Mouse (Mus musculus): Measurements from ENCODE around the gene Fuca1.

DNA sequence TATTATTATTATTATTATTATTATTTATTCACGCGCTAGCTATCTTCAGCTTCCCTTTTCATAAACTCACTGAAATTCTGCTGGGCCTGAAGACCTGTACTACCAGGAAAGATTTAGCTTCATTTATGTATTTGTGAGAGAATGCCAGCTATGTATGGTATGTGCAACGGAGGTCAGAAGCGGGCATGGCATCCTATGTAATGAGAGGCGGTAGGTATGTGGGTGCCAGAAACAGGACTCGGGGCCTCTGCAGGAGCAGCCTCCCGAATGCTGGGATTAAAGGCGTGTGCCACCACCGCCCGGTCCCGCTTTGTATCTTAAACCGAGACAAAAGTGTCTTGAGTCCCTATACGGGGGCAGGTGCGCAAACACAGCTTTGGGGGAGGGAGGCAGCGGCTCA is 42.4 kb downstream of the Fuca1 start:
- TF ChIP-seq ZKSCAN1 (IDR thresholded peaks at IDR 0.05; ENCODE audit: borderline replicate concordance, low read depth, low read length) (no peak), MAX (IDR thresholded peaks at IDR 0.05; ENCODE audit: low read length) (no peak), POLR2A (IDR thresholded peaks at IDR 0.05; ENCODE audit: low read depth, low read length) (no peak), GABPA (IDR thresholded peaks at IDR 0.05; ENCODE audit: insufficient replicate concordance, low read depth, low read length) (no peak), CHD1 (IDR thresholded peaks at IDR 0.05; ENCODE audit: low read depth, low read length) (no peak), CHD2 (IDR thresholded peaks at IDR 0.05; ENCODE audit: low read length) (peak; percentile 45; the same call in 1 of the 2 replicates), CTCF (conservative IDR thresholded peaks at IDR 0.05 in 1 of 2, IDR thresholded peaks at IDR 0.05 in 1 of 2; ENCODE audit: low read depth in 2 of 2, low read length in 2 of 2) (no peak), MEF2A (IDR thresholded peaks at IDR 0.05; ENCODE audit: borderline replicate concordance, low read depth, low read length) (no peak), SMC3 (IDR thresholded peaks at IDR 0.05; ENCODE audit: low read depth, low read length) (no peak), BHLHE40 (IDR thresholded peaks at IDR 0.05; ENCODE audit: low read depth, low read length) (no peak), MXI1 (IDR thresholded peaks at IDR 0.05; ENCODE audit: low read depth, low read length) (no peak)

All from CH12.LX (cell line).